Mouse (Mus musculus): Measurements from ENCODE around the gene Dtnb. TPM values are rescaled to one million over a fixed set of nuclear protein-coding genes. Genes with fewer than 3 reads are reported as not detected.

The Dtnb gene
- polyA plus RNA-seq, 1 experiment: 60.7 TPM

DNA sequence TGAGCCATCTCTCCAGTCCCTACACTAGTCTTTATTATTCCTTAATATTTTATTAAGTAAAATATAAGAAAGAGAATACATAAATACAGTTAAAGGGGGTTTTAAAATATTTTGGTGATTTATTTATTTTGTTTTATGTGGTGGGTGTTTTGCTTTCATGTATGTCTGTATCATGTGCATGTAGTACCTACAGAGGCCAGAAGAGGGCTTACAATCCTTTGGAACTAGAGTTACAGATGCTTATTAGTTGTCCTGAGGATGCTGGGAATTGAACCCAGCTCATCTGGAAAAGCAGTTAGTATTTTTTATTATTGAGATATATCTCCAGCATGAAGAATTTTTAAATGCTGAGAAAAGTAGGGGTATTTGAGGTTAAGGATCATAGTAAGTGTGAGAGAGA, 37.6 kb downstream of the Dtnb start:
- Histone ChIP-seq H3K4me3 (ENCODE audit: control insufficient read depth, insufficient read depth, low read length) (no peak overlapping the region), H3K36me3 (ENCODE audit: control insufficient read depth, insufficient read depth, low read length) (no peaks in the 10 kb centered on the region), H3K4me1 (replicated peaks; ENCODE audit: control insufficient read depth, insufficient read depth, low read length) (no peaks in the 10 kb centered on the region), H3K27me3 (ENCODE audit: control insufficient read depth, insufficient read depth, low read length) (no peaks in the 10 kb centered on the region), H3K27ac (ENCODE audit: control insufficient read depth, insufficient read depth, low read length) (no peak overlapping the region)
- DNase-seq: peak; percentile 34
- TF ChIP-seq CTCF (IDR thresholded peaks at IDR 0.05; ENCODE audit: borderline replicate concordance, control insufficient read depth, extremely low read depth, insufficient read depth, low read length, poor library complexity) (no peak), POLR2A (IDR thresholded peaks at IDR 0.05; ENCODE audit: control insufficient read depth, extremely low read depth, insufficient read depth, low read length, poor library complexity) (no peak)

DNA sequence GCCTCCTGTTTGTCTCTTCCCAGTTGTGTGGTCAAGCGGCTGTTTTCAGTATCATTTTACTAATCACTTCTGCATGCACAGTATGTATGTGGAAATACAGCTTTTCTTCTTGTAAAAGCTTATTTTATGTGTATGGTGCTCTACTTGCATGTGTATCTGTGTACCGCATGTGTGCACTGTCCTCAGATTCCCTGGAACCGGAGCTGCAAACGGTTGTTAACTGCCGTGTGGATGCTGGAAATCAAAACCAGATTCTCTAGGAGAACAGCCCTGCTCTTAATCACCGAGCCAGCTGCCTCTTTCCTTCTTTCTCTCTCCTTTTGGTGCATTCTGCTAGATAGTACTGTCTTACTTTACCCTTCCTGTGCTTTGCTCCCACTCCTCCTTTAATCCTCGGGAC, 39.7 kb downstream of the Dtnb start:
- Histone ChIP-seq H3K27me3 (ENCODE audit: control insufficient read depth, insufficient read depth, low read length) (no peaks in the 10 kb centered on the region), H3K36me3 (ENCODE audit: control insufficient read depth, insufficient read depth, low read length) (no peaks in the 10 kb centered on the region), H3K4me1 (replicated peaks; ENCODE audit: control insufficient read depth, insufficient read depth, low read length) (no peaks in the 10 kb centered on the region), H3K4me3 (ENCODE audit: control insufficient read depth, insufficient read depth, low read length) (no peak overlapping the region), H3K27ac (ENCODE audit: control insufficient read depth, insufficient read depth, low read length) (no peak overlapping the region)
- TF ChIP-seq POLR2A (IDR thresholded peaks at IDR 0.05; ENCODE audit: control insufficient read depth, extremely low read depth, insufficient read depth, low read length, poor library complexity) (no peak), CTCF (IDR thresholded peaks at IDR 0.05; ENCODE audit: borderline replicate concordance, control insufficient read depth, extremely low read depth, insufficient read depth, low read length, poor library complexity) (no peak)
- 93% methylated on average over 7 of the region's 7 CpGs for WGBS
- no peak for DNase-seq

DNA sequence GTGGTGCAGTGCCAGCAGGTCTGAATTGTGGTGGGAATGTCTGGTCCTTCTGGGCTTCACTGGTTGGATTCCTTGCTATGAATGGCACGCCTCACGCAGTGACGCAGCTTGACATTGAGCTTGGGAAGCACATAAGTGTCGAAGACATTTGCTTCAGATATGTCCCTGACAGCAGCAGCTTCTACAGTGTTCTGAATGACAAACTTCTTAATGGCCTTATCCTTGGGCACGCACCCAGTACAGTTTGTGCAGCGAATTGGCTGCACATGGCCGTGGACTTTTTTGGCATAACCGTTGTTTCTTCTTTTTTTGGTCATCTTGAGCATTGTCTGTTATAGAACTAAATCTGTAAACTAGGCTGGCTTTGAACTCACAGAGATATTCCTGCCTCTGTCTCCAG, 42.9 kb downstream of the Dtnb start:
- Histone ChIP-seq H3K4me3 (ENCODE audit: control insufficient read depth, insufficient read depth, low read length) (no peak overlapping the region), H3K27ac (ENCODE audit: control insufficient read depth, insufficient read depth, low read length) (no peak overlapping the region), H3K27me3 (ENCODE audit: control insufficient read depth, insufficient read depth, low read length) (no peaks in the 10 kb centered on the region), H3K4me1 (replicated peaks; ENCODE audit: control insufficient read depth, insufficient read depth, low read length) (no peaks in the 10 kb centered on the region), H3K36me3 (ENCODE audit: control insufficient read depth, insufficient read depth, low read length) (no peaks in the 10 kb centered on the region)
- TF ChIP-seq CTCF (IDR thresholded peaks at IDR 0.05; ENCODE audit: borderline replicate concordance, control insufficient read depth, extremely low read depth, insufficient read depth, low read length, poor library complexity): no peak
- TF ChIP-seq POLR2A (IDR thresholded peaks at IDR 0.05; ENCODE audit: control insufficient read depth, extremely low read depth, insufficient read depth, low read length, poor library complexity): no peak
- WGBS: 96% methylated on average over 8 of the region's 8 CpGs
- DNase-seq: no peak

DNA sequence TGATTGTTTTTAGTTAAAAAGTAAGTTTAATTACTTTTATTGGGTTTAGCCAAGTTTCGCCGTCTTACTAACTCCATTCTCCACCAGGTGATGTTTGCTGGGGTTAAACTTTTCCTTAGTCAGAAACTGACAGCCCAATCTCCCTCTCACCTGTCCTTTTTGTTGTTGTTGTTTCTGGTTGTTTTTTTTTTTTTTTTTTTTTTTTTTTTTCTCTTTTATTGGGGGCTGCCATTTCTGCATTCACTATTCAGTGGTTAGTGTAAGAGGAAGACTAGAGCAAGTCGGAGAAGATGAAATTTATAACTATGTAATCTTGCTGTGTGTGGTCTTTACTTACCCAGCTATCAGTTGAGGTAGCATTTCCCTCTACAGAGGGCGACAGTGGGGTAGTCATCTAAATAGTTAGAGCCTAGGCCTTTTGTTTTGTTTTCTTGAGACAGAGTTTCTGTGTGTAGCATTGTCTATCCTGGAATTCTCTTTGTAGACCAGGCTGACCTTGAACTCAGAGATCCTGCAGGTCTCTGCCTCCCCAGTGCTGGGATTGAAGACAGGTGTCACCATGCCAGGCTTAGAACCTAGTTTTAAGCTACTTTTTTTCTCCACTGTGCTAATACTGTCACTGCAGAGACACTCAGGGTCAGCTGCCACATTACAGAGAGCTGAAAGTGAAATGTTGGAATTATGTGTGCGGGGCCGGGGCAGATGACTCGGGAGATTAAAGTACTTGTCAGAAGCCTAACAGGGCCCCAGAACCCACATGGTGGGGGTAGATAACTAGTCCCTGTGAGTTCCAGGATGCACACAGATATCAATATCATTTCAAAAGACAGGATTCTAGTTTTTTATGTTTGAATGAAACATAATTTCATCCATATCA, 46.2 kb downstream of the Dtnb start:
- no peak for DNase-seq
- no peak overlapping the region for H3K27ac ChIP-seq (ENCODE audit: control insufficient read depth, insufficient read depth, low read length)
- H3K4me3 ChIP-seq (ENCODE audit: control insufficient read depth, insufficient read depth, low read length): no peak overlapping the region
- no peaks in the 10 kb centered on the region for H3K27me3 ChIP-seq (ENCODE audit: control insufficient read depth, insufficient read depth, low read length)
- 98% methylated on average over 7 of the region's 7 CpGs for WGBS
- TF ChIP-seq CTCF (IDR thresholded peaks at IDR 0.05; ENCODE audit: borderline replicate concordance, control insufficient read depth, extremely low read depth, insufficient read depth, low read length, poor library complexity): no peak
- no peak for TF ChIP-seq POLR2A (IDR thresholded peaks at IDR 0.05; ENCODE audit: control insufficient read depth, extremely low read depth, insufficient read depth, low read length, poor library complexity)
- H3K4me1 ChIP-seq (replicated peaks; ENCODE audit: control insufficient read depth, insufficient read depth, low read length): no peaks in the 10 kb centered on the region
- no peaks in the 10 kb centered on the region for H3K36me3 ChIP-seq (ENCODE audit: control insufficient read depth, insufficient read depth, low read length)

- H3K4me1 ChIP-seq (replicated peaks; ENCODE audit: control insufficient read depth, insufficient read depth, low read length): no peaks in the 10 kb centered on the region
- TF ChIP-seq POLR2A (IDR thresholded peaks at IDR 0.05; ENCODE audit: control insufficient read depth, extremely low read depth, insufficient read depth, low read length, poor library complexity) (no peak), CTCF (IDR thresholded peaks at IDR 0.05; ENCODE audit: borderline replicate concordance, control insufficient read depth, extremely low read depth, insufficient read depth, low read length, poor library complexity) (no peak)
- no peaks in the 10 kb centered on the region for H3K36me3 ChIP-seq (ENCODE audit: control insufficient read depth, insufficient read depth, low read length)
- no peak for DNase-seq
- WGBS: 99% methylated on average over 3 of the region's 3 CpGs
- no peaks in the 10 kb centered on the region for H3K27me3 ChIP-seq (ENCODE audit: control insufficient read depth, insufficient read depth, low read length)
- H3K4me3 ChIP-seq (ENCODE audit: control insufficient read depth, insufficient read depth, low read length): no peak overlapping the region
- no peak overlapping the region for H3K27ac ChIP-seq (ENCODE audit: control insufficient read depth, insufficient read depth, low read length)
These were observed 46.8 kb downstream of the Dtnb start for GRCm38 (mm10) chr12:3619021-3619367.

- H3K4me1 ChIP-seq (replicated peaks; ENCODE audit: control insufficient read depth, insufficient read depth, low read length): no peaks in the 10 kb centered on the region
- H3K27ac ChIP-seq (ENCODE audit: control insufficient read depth, insufficient read depth, low read length): no peak overlapping the region
- TF ChIP-seq POLR2A (IDR thresholded peaks at IDR 0.05; ENCODE audit: control insufficient read depth, extremely low read depth, insufficient read depth, low read length, poor library complexity) (no peak), CTCF (IDR thresholded peaks at IDR 0.05; ENCODE audit: borderline replicate concordance, control insufficient read depth, extremely low read depth, insufficient read depth, low read length, poor library complexity) (no peak)
- no peak for DNase-seq
- no peak overlapping the region for H3K4me3 ChIP-seq (ENCODE audit: control insufficient read depth, insufficient read depth, low read length)
- H3K36me3 ChIP-seq (ENCODE audit: control insufficient read depth, insufficient read depth, low read length): no peaks in the 10 kb centered on the region
- H3K27me3 ChIP-seq (ENCODE audit: control insufficient read depth, insufficient read depth, low read length): no peaks in the 10 kb centered on the region
- WGBS: 96% methylated on average over 4 of the region's 4 CpGs
These were observed 54.7 kb downstream of the Dtnb start for GRCm38 (mm10) chr12:3626880-3627279.
